Mouse (Mus musculus): ENCODE measurements at regions not wholly inside any gene's neighbourhood (a gene's known extent, or its start where the extent isn't known, plus 50 kb on each side); places are given as distances from the start of the nearest gene placed in this dataset.
"Not testable (repeated sequence)": the region's sequence is repeated elsewhere in the genome, so short reads cannot be mapped to it uniquely, and the experiment has no call there.

GRCm38 (mm10) chr12:70658106-70658505, 167.2 kb upstream of the Frmd6 start:
- no peak for DNase-seq (ENCODE audit: low read depth, low spot score)

- no peak for DNase-seq (ENCODE audit: low read depth, low spot score)
These were observed 164.9 kb upstream of the Frmd6 start for GRCm38 (mm10) chr12:70660388-70660787.

GRCm38 (mm10) chr12:70668158-70668557, 157.2 kb upstream of the Frmd6 start:
- not testable (repeated sequence) for DNase-seq (ENCODE audit: low read depth, low spot score)

- DNase-seq (ENCODE audit: low read depth, low spot score) = no peak
These were observed 153.2 kb upstream of the Frmd6 start for GRCm38 (mm10) chr12:70672115-70672514.

GRCm38 (mm10) chr12:70673188-70673587, 152.1 kb upstream of the Frmd6 start:
- no peak for DNase-seq (ENCODE audit: low read depth, low spot score)

- no peak for DNase-seq (ENCODE audit: low read depth, low spot score)
These were observed 151.2 kb upstream of the Frmd6 start for GRCm38 (mm10) chr12:70674144-70674543.

- DNase-seq (ENCODE audit: low read depth, low spot score) = no peak
These were observed 149.5 kb upstream of the Frmd6 start for GRCm38 (mm10) chr12:70675846-70676245.

- DNase-seq (ENCODE audit: low read depth, low spot score) = peak; percentile 34
These were observed 145.5 kb upstream of the Frmd6 start for GRCm38 (mm10) chr12:70679701-70680425.

GRCm38 (mm10) chr12:70681407-70681990, 143.8 kb upstream of the Frmd6 start:
- no peak for DNase-seq (ENCODE audit: low read depth, low spot score)

GRCm38 (mm10) chr12:70684354-70684753, 141.0 kb upstream of the Frmd6 start:
- DNase-seq (ENCODE audit: low read depth, low spot score) = no peak

- no peak for DNase-seq (ENCODE audit: low read depth, low spot score)
These were observed 139.9 kb upstream of the Frmd6 start for GRCm38 (mm10) chr12:70685432-70685831.

GRCm38 (mm10) chr12:70686337-70686736, 139.0 kb upstream of the Frmd6 start:
- no peak for DNase-seq (ENCODE audit: low read depth, low spot score)

- no peak for DNase-seq (ENCODE audit: low read depth, low spot score)
These were observed 138.3 kb upstream of the Frmd6 start for GRCm38 (mm10) chr12:70686971-70687370.

GRCm38 (mm10) chr12:70695162-70695561, 130.2 kb upstream of the Frmd6 start:
- no peak for DNase-seq (ENCODE audit: low read depth, low spot score)

GRCm38 (mm10) chr12:70696256-70696655, 129.1 kb upstream of the Frmd6 start:
- no peak for DNase-seq (ENCODE audit: low read depth, low spot score)

- no peak for DNase-seq (ENCODE audit: low read depth, low spot score)
These were observed 126.8 kb upstream of the Frmd6 start for GRCm38 (mm10) chr12:70698466-70698865.

GRCm38 (mm10) chr12:70702473-70702872, 122.8 kb upstream of the Frmd6 start:
- DNase-seq (ENCODE audit: low read depth, low spot score) = no peak

- no peak for DNase-seq (ENCODE audit: low read depth, low spot score)
These were observed 118.3 kb upstream of the Frmd6 start for GRCm38 (mm10) chr12:70706806-70707628.

- no peak for DNase-seq (ENCODE audit: low read depth, low spot score)
These were observed 117.6 kb upstream of the Frmd6 start for GRCm38 (mm10) chr12:70707629-70708289.

- no peak for DNase-seq (ENCODE audit: low read depth, low spot score)
These were observed 117.0 kb upstream of the Frmd6 start for GRCm38 (mm10) chr12:70708290-70708668.

GRCm38 (mm10) chr12:70710311-70710710, 115.0 kb upstream of the Frmd6 start:
- DNase-seq (ENCODE audit: low read depth, low spot score) = no peak

GRCm38 (mm10) chr12:70711030-70711429, 114.3 kb upstream of the Frmd6 start:
- DNase-seq (ENCODE audit: low read depth, low spot score) = peak; percentile 84
